8 mouse cellular contexts compared by ENCODE assay signal in the genomic region with DNA sequence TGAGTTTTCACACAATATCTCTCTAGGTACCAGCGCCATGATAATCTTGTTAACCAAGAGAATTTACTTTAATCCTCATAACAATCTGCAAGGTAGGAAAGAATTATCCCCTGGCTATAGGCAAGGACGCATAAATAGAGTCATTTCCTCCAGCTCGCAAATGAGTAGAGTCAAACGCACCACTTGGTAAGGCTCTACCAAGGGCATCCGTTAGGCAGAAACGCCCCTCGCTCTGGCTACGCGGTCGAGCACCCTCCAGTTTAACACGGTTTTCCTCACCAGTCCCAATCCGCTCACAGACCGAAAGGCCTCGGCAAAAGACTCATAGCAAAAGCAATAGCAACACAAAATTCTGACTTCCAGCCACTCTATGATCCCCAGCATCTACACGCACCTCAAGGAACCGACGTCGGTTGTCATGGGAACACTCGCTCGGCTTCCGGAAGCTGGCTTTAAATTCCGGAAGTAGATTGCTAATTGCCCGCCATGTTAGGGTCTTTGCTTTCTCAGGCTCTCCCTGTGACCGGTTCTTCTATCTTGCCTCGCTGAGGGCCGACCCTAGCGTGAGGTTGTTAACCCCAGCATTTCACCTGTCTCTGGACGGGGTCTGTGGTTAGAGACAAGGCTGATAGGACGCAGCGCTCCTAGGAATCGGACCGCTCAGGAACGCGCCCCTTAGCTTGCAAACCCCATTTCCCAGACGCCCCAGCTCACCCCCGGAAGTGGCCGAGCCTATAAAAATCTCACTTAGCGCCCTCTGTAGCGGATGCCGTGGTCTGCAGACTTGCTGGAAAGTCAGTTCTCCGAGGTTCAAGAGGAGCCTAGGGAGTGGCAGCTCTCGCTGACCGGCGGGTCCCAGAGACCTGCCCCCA. TPM values are rescaled to one million over a fixed set of nuclear protein-coding genes. Genes with fewer than 3 reads are reported as not detected.
DNase-seq lines count a peak whose midpoint lies in the region; ATAC-seq and TF ChIP-seq lines count a peak whose summit lies in the region.

A gene (plus strand): TSS at position 483 of the 872 bp plus-strand sequence.
A gene (minus strand): TSS at position 673 of the 872 bp plus-strand sequence.

- H3K9ac ChIP-seq in kidney, embryonic 14.5 days (ENCODE audit: low read depth, low read length) = peak within 1 kb of the TSS; percentile 76
- H3K9ac ChIP-seq in limb, embryonic 15.5 days = peak within 1 kb of the TSS; percentile 50

- peak; percentile 97 for ATAC-seq in kidney, embryonic 14.5 days (ENCODE audit: low FRiP score, low TSS enrichment)
- peak; percentile 94 for ATAC-seq in limb, embryonic 15.5 days (ENCODE audit: insufficient number of reproducible peaks, low FRiP score, low TSS enrichment, low read depth)

- H3K27ac ChIP-seq in bone marrow macrophage, adult 2 months (ENCODE audit: insufficient read depth, low read depth, low read length) = peak within 1 kb of the TSS; percentile 70
- H3K27ac ChIP-seq in embryonic fibroblast, embryonic 13.5 days (ENCODE audit: insufficient read depth, low read length) = peak within 1 kb of the TSS; percentile 80
- peak within 1 kb of the TSS; percentile 73 for H3K27ac ChIP-seq in kidney, embryonic 14.5 days (ENCODE audit: low read depth, low read length)
- peak within 1 kb of the TSS; percentile 90 for H3K27ac ChIP-seq in limb, embryonic 15.5 days

- H3K4me3 ChIP-seq in bone marrow macrophage, adult 2 months (ENCODE audit: insufficient read depth, low read length) = peak within 1 kb of the TSS; percentile 77
- H3K4me3 ChIP-seq in embryonic fibroblast, embryonic 13.5 days (ENCODE audit: insufficient read depth, low read length) = peak within 1 kb of the TSS; percentile 62
- peak within 1 kb of the TSS; percentile 78 for H3K4me3 ChIP-seq in kidney, embryonic 14.5 days (ENCODE audit: low read length)
- H3K4me3 ChIP-seq in limb, embryonic 15.5 days = peak within 1 kb of the TSS; percentile 68

- no peaks in the 10 kb centered on the region for H3K27me3 ChIP-seq in kidney, embryonic 14.5 days (ENCODE audit: control insufficient read depth, insufficient read depth, low read length)
- no peaks in the 10 kb centered on the region for H3K27me3 ChIP-seq in limb, embryonic 15.5 days

- H3K36me3 ChIP-seq in kidney, embryonic 14.5 days (ENCODE audit: control insufficient read depth, insufficient read depth, low read length) = peaks cover 31% of the 10 kb centered on the region
- peaks cover 28% of the 10 kb centered on the region for H3K36me3 ChIP-seq in limb, embryonic 15.5 days

- H3K9me3 ChIP-seq in kidney, embryonic 14.5 days (ENCODE audit: control insufficient read depth, low read length) = no peaks in the 10 kb centered on the region
- H3K9me3 ChIP-seq in limb, embryonic 15.5 days = no peaks in the 10 kb centered on the region

- DNase-seq in A20 (ENCODE audit: low read depth, low spot score) = peak; percentile 99
- DNase-seq in heart, adult 9 months (ENCODE audit: low spot score in 2 of 2) = peak; percentile 92 to 94
- peak; percentile 75 to 87 for DNase-seq in monocyte, adult 2 months (ENCODE audit: low read depth in 1 of 2, low spot score in 2 of 2)
- peak; percentile 92 to 93 for DNase-seq in spleen, postnatal 36 days (ENCODE audit: low spot score in 2 of 2)

- under 1% methylated on average over 44 of the region's 44 CpGs for WGBS in kidney, embryonic 14.5 days
- WGBS in limb, embryonic 15.5 days = under 1% methylated on average over 44 of the region's 44 CpGs

- peaks cover 21% of the 10 kb centered on the region for H3K4me1 ChIP-seq in bone marrow macrophage, adult 2 months (ENCODE audit: control insufficient read depth, insufficient read depth, low read length)
- H3K4me1 ChIP-seq in embryonic fibroblast, embryonic 13.5 days (ENCODE audit: control insufficient read depth, insufficient read depth, low read length) = peaks cover 4% of the 10 kb centered on the region; the same call in 1 of the 2 replicates
- H3K4me1 ChIP-seq in kidney, embryonic 14.5 days (ENCODE audit: control insufficient read depth, insufficient read depth, low read length) = peaks cover 4% of the 10 kb centered on the region; the same call in 1 of the 2 replicates
- H3K4me1 ChIP-seq in limb, embryonic 15.5 days = peaks cover 16% of the 10 kb centered on the region

- peak; percentile 35; the same call in 1 of the 2 replicates for TF ChIP-seq CTCF in bone marrow macrophage, adult 2 months (IDR thresholded peaks at IDR 0.05; ENCODE audit: low read depth, low read length)
- TF ChIP-seq CTCF in embryonic fibroblast, embryonic 13.5 days (IDR thresholded peaks at IDR 0.05; ENCODE audit: borderline replicate concordance, insufficient read depth, low read length) = no peak

- H3K4me2 ChIP-seq in kidney, embryonic 14.5 days (replicated peaks; ENCODE audit: low read depth, low read length) = peak within 1 kb of the TSS; percentile 81
- peak within 1 kb of the TSS; percentile 75 for H3K4me2 ChIP-seq in limb, embryonic 15.5 days

- TF ChIP-seq POLR2A in bone marrow macrophage, adult 2 months (IDR thresholded peaks at IDR 0.05; ENCODE audit: borderline replicate concordance, low read depth, low read length) = peak; percentile 90
- TF ChIP-seq POLR2A in embryonic fibroblast, embryonic 13.5 days (IDR thresholded peaks at IDR 0.05; ENCODE audit: low read depth, low read length) = peak; percentile 88

RNA-seq across cellular contexts. Expression of the first gene that starts in this region (rescaled TPM):
- polyA plus RNA-seq in bone marrow macrophage, adult 2 months (2012; ENCODE audit: insufficient read depth, insufficient read length, missing spikeins) = 30.1 and 34.2 TPM in 2 replicates
- polyA plus RNA-seq in embryonic fibroblast, embryonic 13.5 days (2011; ENCODE audit: insufficient read length, low read depth, missing spikeins) = 19.7 and 20.5 TPM in 2 replicates
- polyA plus RNA-seq in kidney, embryonic 14.5 days (2014; fragmentation: Nextera tagmentation; extraction: Ambion mirVana) = 10.5 and 14.1 TPM in 2 replicates
- polyA plus RNA-seq in limb, embryonic 15.5 days (2015; fragmentation: Nextera tagmentation; extraction: Ambion mirVana) = 21.6 and 25.8 TPM in 2 replicates

RNA-seq across cellular contexts. Expression of the second gene that starts in this region (rescaled TPM):
- polyA plus RNA-seq in bone marrow macrophage, adult 2 months (2012; ENCODE audit: insufficient read depth, insufficient read length, missing spikeins) = 8.4 and 10.6 TPM in 2 replicates
- 21.1 and 22.8 TPM in 2 replicates for polyA plus RNA-seq in embryonic fibroblast, embryonic 13.5 days (2011; ENCODE audit: insufficient read length, low read depth, missing spikeins)
- polyA plus RNA-seq in kidney, embryonic 14.5 days (2014; fragmentation: Nextera tagmentation; extraction: Ambion mirVana) = 57.9 and 59.2 TPM in 2 replicates
- polyA plus RNA-seq in limb, embryonic 15.5 days (2015; fragmentation: Nextera tagmentation; extraction: Ambion mirVana) = 26.8 and 31.1 TPM in 2 replicates

Comparison
In these comparisons a context has a peak if more than half of its experiments do, and no peak if none do; other contexts are left out.
1. Peak in every context shown above with its lines: DNase-seq, ATAC-seq, H3K4me3 ChIP-seq and H3K27ac ChIP-seq.